Comparison of ENCODE assay signal across 39 mouse cellular contexts in the genomic region with DNA sequence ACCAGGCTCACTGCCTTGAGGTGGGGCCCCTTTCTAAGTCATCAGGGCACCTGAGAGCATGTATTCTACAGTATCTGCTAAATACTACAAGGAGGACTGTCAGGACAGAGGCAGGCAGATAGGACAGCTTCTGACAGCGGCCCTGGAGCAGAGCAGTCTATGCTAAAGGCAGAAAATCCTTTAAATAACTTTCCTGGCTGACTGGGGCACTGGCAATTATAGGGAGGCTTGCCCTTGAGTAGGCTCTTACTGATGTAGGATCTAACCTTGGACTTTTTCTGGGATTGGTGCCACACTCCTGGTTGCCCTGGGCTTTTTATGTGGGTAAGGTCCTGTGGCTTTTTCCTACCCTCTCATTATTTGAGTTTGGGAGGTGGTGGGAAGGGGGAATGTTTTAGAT. TPM values are rescaled to one million over a fixed set of nuclear protein-coding genes. Genes with fewer than 3 reads are reported as not detected.
A peak's percentile ranks its signal among the peaks of the same experiment; 100 is the strongest.
DNase-seq lines count a peak whose midpoint lies in the region; ATAC-seq lines count a peak whose summit lies in the region.
"Had no signal": no experiment of that assay in that cellular context is flagged by ENCODE, and none has a peak within 500 bp of the region (broad histone marks: within the 10 kb centered on the region; RNA-seq: fewer than 3 reads in every experiment).

No protein-coding gene starts in this region.

- peak; percentile 75; the same call in 1 of the 2 replicates for ATAC-seq in embryonic facial prominence, embryonic 14.5 days (ENCODE audit: low read depth)
- ATAC-seq in embryonic facial prominence, embryonic 15.5 days (ENCODE audit: insufficient number of reproducible peaks, low FRiP score, low TSS enrichment, low read depth), result peak; percentile 70; the same call in 1 of the 2 replicates
- ATAC-seq: hindbrain, postnatal 0 days; intestine, embryonic 15.5 days had no signal

- H3K9ac ChIP-seq in embryonic facial prominence, embryonic 14.5 days (ENCODE audit: low read depth, low read length), result no peak overlapping the region
- H3K9ac ChIP-seq in embryonic facial prominence, embryonic 15.5 days, result no peak overlapping the region
- H3K9ac ChIP-seq: embryonic facial prominence, embryonic 12.5 days; forebrain, embryonic 12.5 days; heart, embryonic 13.5 days; intestine, embryonic 15.5 days; liver, embryonic 14.5 days; neural tube, embryonic 15.5 days had no signal

- no peak overlapping the region for H3K4me2 ChIP-seq in embryonic facial prominence, embryonic 14.5 days (ENCODE audit: low read depth, low read length)
- no peak overlapping the region for H3K4me2 ChIP-seq in embryonic facial prominence, embryonic 15.5 days (replicated peaks)
- H3K4me2 ChIP-seq: embryonic facial prominence, embryonic 12.5 days; forebrain, embryonic 12.5 days; heart, embryonic 13.5 days; intestine, embryonic 15.5 days; neural tube, embryonic 15.5 days had no signal

- H3K36me3 ChIP-seq in embryonic facial prominence, embryonic 14.5 days (ENCODE audit: control insufficient read depth, insufficient read depth, low read length), result no peaks in the 10 kb centered on the region
- no peaks in the 10 kb centered on the region for H3K36me3 ChIP-seq in embryonic facial prominence, embryonic 10.5 days (replicated peaks)
- no peaks in the 10 kb centered on the region for H3K36me3 ChIP-seq in embryonic facial prominence, embryonic 15.5 days
- H3K36me3 ChIP-seq: embryonic facial prominence, embryonic 12.5 days; forebrain, embryonic 12.5 days; G1E; heart, embryonic 13.5 days; intestine, embryonic 15.5 days; neural tube, embryonic 15.5 days had no signal

- no peaks in the 10 kb centered on the region for H3K4me1 ChIP-seq in embryonic facial prominence, embryonic 14.5 days (ENCODE audit: control insufficient read depth, insufficient read depth, low read length)
- no peaks in the 10 kb centered on the region for H3K4me1 ChIP-seq in embryonic facial prominence, embryonic 10.5 days
- no peaks in the 10 kb centered on the region for H3K4me1 ChIP-seq in embryonic facial prominence, embryonic 15.5 days
- H3K4me1 ChIP-seq: embryonic facial prominence, embryonic 12.5 days; forebrain, embryonic 12.5 days; intestine, embryonic 15.5 days; neural tube, embryonic 15.5 days had no signal

- no peak overlapping the region for H3K4me3 ChIP-seq in embryonic facial prominence, embryonic 14.5 days (ENCODE audit: low read depth, low read length)
- no peak overlapping the region for H3K4me3 ChIP-seq in embryonic facial prominence, embryonic 10.5 days
- no peak overlapping the region for H3K4me3 ChIP-seq in embryonic facial prominence, embryonic 15.5 days (replicated peaks)
- H3K4me3 ChIP-seq: embryonic facial prominence, embryonic 12.5 days; erythroblast, embryonic 14.5 days; forebrain, embryonic 12.5 days; heart, adult 2 months; heart, embryonic 13.5 days; intestine, embryonic 15.5 days; neural tube, embryonic 15.5 days had no signal

- 76% methylated on average over 1 of the region's 1 CpGs for WGBS in embryonic facial prominence, embryonic 14.5 days
- WGBS in embryonic facial prominence, embryonic 10.5 days, result 65% methylated on average over 1 of the region's 1 CpGs
- 58% methylated on average over 1 of the region's 1 CpGs for WGBS in embryonic facial prominence, embryonic 15.5 days

- no peak overlapping the region for H3K27ac ChIP-seq in embryonic facial prominence, embryonic 14.5 days (replicated peaks; ENCODE audit: low read depth, low read length)
- no peak overlapping the region for H3K27ac ChIP-seq in embryonic facial prominence, embryonic 10.5 days (replicated peaks)
- no peak overlapping the region for H3K27ac ChIP-seq in embryonic facial prominence, embryonic 15.5 days (replicated peaks)
- H3K27ac ChIP-seq: embryonic facial prominence, embryonic 12.5 days; forebrain, embryonic 12.5 days; heart, adult 2 months; heart, embryonic 13.5 days; hindbrain, postnatal 0 days; intestine, embryonic 15.5 days; liver, embryonic 14.5 days; macrophage; neural tube, embryonic 15.5 days had no signal

- H3K27me3 ChIP-seq in embryonic facial prominence, embryonic 14.5 days (replicated peaks; ENCODE audit: control insufficient read depth, insufficient read depth, low read length), result no peaks in the 10 kb centered on the region
- H3K27me3 ChIP-seq in embryonic facial prominence, embryonic 10.5 days (replicated peaks; ENCODE audit: low read depth, poor library complexity, severe bottlenecking), result no peaks in the 10 kb centered on the region
- H3K27me3 ChIP-seq in embryonic facial prominence, embryonic 15.5 days, result no peaks in the 10 kb centered on the region
- H3K27me3 ChIP-seq: embryonic facial prominence, embryonic 12.5 days; forebrain, embryonic 12.5 days; heart, embryonic 13.5 days; intestine, embryonic 15.5 days; neural tube, embryonic 15.5 days had no signal

- peak; percentile 53 for DNase-seq in embryonic facial prominence, embryonic 14.5 days (ENCODE audit: low spot score)
- DNase-seq in embryonic facial prominence, embryonic 10.5 days (ENCODE audit: low spot score), result no peak
- peak; percentile 2 for DNase-seq in kidney, adult 9 months
- no peak for DNase-seq in kidney, postnatal 14 days
- peak; percentile 33 for DNase-seq in adrenal gland, postnatal 14 days
- DNase-seq in layer of hippocampus, postnatal 36 days, result no peak
- DNase-seq: cerebellum, adult 8-10 months; cerebellum, postnatal 25 days; gastrocnemius, postnatal 36 days; heart, adult 2 months; heart, postnatal 14 days; kidney, adult 8-10 months; kidney, postnatal 10 days; layer of hippocampus, adult 9-11 months; liver; lung, adult 2 months; lung, postnatal 10 days; midbrain, embryonic 14.5 days; right cerebral cortex, adult 18-20 months; right cerebral cortex, postnatal 4 days; thymus, adult 2 months; thymus, postnatal 36 days had no signal

- H3K9me3 ChIP-seq in embryonic facial prominence, embryonic 14.5 days (ENCODE audit: control insufficient read depth, low read length), result no peaks in the 10 kb centered on the region
- no peaks in the 10 kb centered on the region for H3K9me3 ChIP-seq in embryonic facial prominence, embryonic 10.5 days
- no peaks in the 10 kb centered on the region for H3K9me3 ChIP-seq in embryonic facial prominence, embryonic 15.5 days (replicated peaks)
- H3K9me3 ChIP-seq: embryonic facial prominence, embryonic 12.5 days; forebrain, embryonic 12.5 days; G1E; heart, embryonic 13.5 days; intestine, embryonic 15.5 days; neural tube, embryonic 15.5 days had no signal

RNA-seq across cellular contexts. Expression of gene Olfr877, which starts 16.2 kb away (rescaled TPM):
- polyA plus RNA-seq in embryonic facial prominence, embryonic 14.5 days (2014; fragmentation: Nextera tagmentation; extraction: Ambion mirVana), result 0.07 TPM in 1 of 2 replicates, not detected in the other
- not detected in 2 replicates for polyA plus RNA-seq in embryonic facial prominence, embryonic 10.5 days (2016; fragmentation: Nextera tagmentation; extraction: Ambion mirVana)
- not detected in 2 replicates for total RNA-seq in adrenal gland, postnatal 14 days (2021)
- 0.22 and 0.28 TPM in 2 replicates for polyA plus RNA-seq in embryonic facial prominence, embryonic 15.5 days (2015; fragmentation: Nextera tagmentation; extraction: Ambion mirVana)
- total RNA-seq in layer of hippocampus, postnatal 36 days (2021), result under 1 TPM in 1 of 2 experiments, not detected in 1; 0.43 TPM
- total RNA-seq: G1E; gastrocnemius, adult 18-20 months; gastrocnemius, postnatal 36 days; heart, adult 2 months; heart, postnatal 14 days; hindbrain, postnatal 0 days; left cerebral cortex, adult 18-20 months; megakaryocyte-erythroid progenitor cell, adult 5-6 weeks had no signal
- polyA plus RNA-seq: embryonic facial prominence, embryonic 12.5 days; erythroblast, embryonic 14.5 days; forebrain, embryonic 12.5 days; G1E; heart, adult 2 months; heart, embryonic 13.5 days; hindbrain, embryonic 11.5 days; hindbrain, postnatal 0 days; intestine, embryonic 15.5 days; limb, embryonic 11.5 days; liver, embryonic 14.5 days; lung, adult 2 months; macrophage; midbrain, embryonic 14.5 days; neural tube, embryonic 15.5 days; thymus, adult 2 months had no signal

RNA-seq across cellular contexts. Expression of gene Olfr145, which starts 26.3 kb away (rescaled TPM):
- 0.12 and 0.26 TPM in 2 replicates for polyA plus RNA-seq in embryonic facial prominence, embryonic 14.5 days (2014; fragmentation: Nextera tagmentation; extraction: Ambion mirVana)
- polyA plus RNA-seq in embryonic facial prominence, embryonic 10.5 days (2016; fragmentation: Nextera tagmentation; extraction: Ambion mirVana), result not detected in 2 replicates
- total RNA-seq in adrenal gland, postnatal 14 days (2021), result not detected in 2 replicates
- 0.16 and 0.19 TPM in 2 replicates for polyA plus RNA-seq in embryonic facial prominence, embryonic 15.5 days (2015; fragmentation: Nextera tagmentation; extraction: Ambion mirVana)
- total RNA-seq in layer of hippocampus, postnatal 36 days (2021), result not detected
- total RNA-seq: gastrocnemius, adult 18-20 months; gastrocnemius, postnatal 36 days; heart, adult 2 months; heart, postnatal 14 days; hindbrain, postnatal 0 days; left cerebral cortex, adult 18-20 months; left cerebral cortex, postnatal 14 days; megakaryocyte-erythroid progenitor cell, adult 5-6 weeks had no signal
- polyA plus RNA-seq: embryonic facial prominence, embryonic 12.5 days; erythroblast, embryonic 14.5 days; forebrain, embryonic 12.5 days; G1E; heart, adult 2 months; heart, embryonic 13.5 days; hindbrain, embryonic 11.5 days; hindbrain, postnatal 0 days; intestine, embryonic 15.5 days; limb, embryonic 11.5 days; liver, embryonic 14.5 days; lung, adult 2 months; macrophage; midbrain, embryonic 14.5 days; neural tube, embryonic 15.5 days; thymus, adult 2 months had no signal

RNA-seq across cellular contexts. Expression of gene Olfr878, which starts 47.4 kb away (rescaled TPM):
- polyA plus RNA-seq in embryonic facial prominence, embryonic 14.5 days (2014; fragmentation: Nextera tagmentation; extraction: Ambion mirVana), result 0.06 and 0.12 TPM in 2 replicates
- not detected in 2 replicates for polyA plus RNA-seq in embryonic facial prominence, embryonic 10.5 days (2016; fragmentation: Nextera tagmentation; extraction: Ambion mirVana)
- total RNA-seq in adrenal gland, postnatal 14 days (2021), result not detected in 2 replicates
- 0.09 and 0.35 TPM in 2 replicates for polyA plus RNA-seq in embryonic facial prominence, embryonic 15.5 days (2015; fragmentation: Nextera tagmentation; extraction: Ambion mirVana)
- not detected for total RNA-seq in layer of hippocampus, postnatal 36 days (2021)
- total RNA-seq: G1E; gastrocnemius, adult 18-20 months; gastrocnemius, postnatal 36 days; heart, adult 2 months; heart, postnatal 14 days; hindbrain, postnatal 0 days; left cerebral cortex, postnatal 14 days; megakaryocyte-erythroid progenitor cell, adult 5-6 weeks had no signal
- polyA plus RNA-seq: embryonic facial prominence, embryonic 12.5 days; erythroblast, embryonic 14.5 days; forebrain, embryonic 12.5 days; G1E; heart, adult 2 months; heart, embryonic 13.5 days; hindbrain, embryonic 11.5 days; hindbrain, postnatal 0 days; intestine, embryonic 15.5 days; limb, embryonic 11.5 days; liver, embryonic 14.5 days; lung, adult 2 months; macrophage; midbrain, embryonic 14.5 days; neural tube, embryonic 15.5 days; thymus, adult 2 months had no signal

Comparison
In these comparisons a context has a peak if more than half of its experiments do, and no peak if none do; other contexts are left out.
1. DNase-seq: peak in embryonic facial prominence, embryonic 14.5 days (single experiment), kidney, adult 9 months (single experiment) and adrenal gland, postnatal 14 days (single experiment); none in embryonic facial prominence, embryonic 10.5 days (single experiment), kidney, postnatal 14 days (single experiment) and layer of hippocampus, postnatal 36 days (0 of 2).